Mouse (Mus musculus) left cerebral cortex, adult 2 months (tissue): ENCODE measurements around the gene Gm17581. TPM values are rescaled to one million over a fixed set of nuclear protein-coding genes. Genes with fewer than 3 reads are reported as not detected.

Experiments used
- DNase-seq, 2 experiments: peaks; one replicate each; pipeline ENCODE4 v3.0.0; 2021 to 2022; ENCODE audit warnings: low spot score in 2 of 2, mixed read lengths in 1 of 2; ENCODE audit errors: extremely low spot score in 1 of 2
- H3K27ac ChIP-seq: fragments of 200-600 bp; 2 replicates; pipeline ENCODE4 v1.8.1; 2022
- H3K4me3 ChIP-seq: fragments of 200-600 bp; 2 replicates; pipeline ENCODE4 v1.8.1; 2022
- CTCF ChIP-seq: fragments of 200-600 bp; IDR thresholded peaks from 2 replicates; pipeline ENCODE4 v1.8.1; 2022; ENCODE audit warnings: antibody characterized with exemption, mild to moderate bottlenecking, moderate library complexity
- intact Hi-C: fragments of 180-260 bp; cut with DNase I; formaldehyde crosslinking; loops from one replicate; pipeline ENCODE4 v1.15.1; 2025
- total RNA-seq, 2 experiments: library from RNA; stranded (reverse); gene quantifications; 2 replicates each; pipeline ENCODE4 v1.2.3; 2021

The Gm17581 gene
- total RNA-seq, 2 experiments from 2014 or later, result not detected

GRCm38 (mm10) chr2:155764679-155765418 lies 29.2 kb upstream of the Gm17581 start:
- Histone ChIP-seq H3K4me3 (no peak overlapping the region), H3K27ac (no peak overlapping the region)
- intact Hi-C loops, result loop anchor here (2.0 to 5.0 kb wide), 3 partner anchors 68 to 248 kb away; partner anchors contain the start of genes Acss2 and Ggt7
- DNase-seq, result peak; percentile 66 to 72
- peak; percentile 76 for TF ChIP-seq CTCF

GRCm38 (mm10) chr2:155756855-155757566 lies 21.3 kb upstream of the Gm17581 start:
- Histone ChIP-seq H3K27ac (no peak overlapping the region), H3K4me3 (no peak overlapping the region)
- DNase-seq, result no peak
- TF ChIP-seq CTCF, result peak; percentile 33
- intact Hi-C loops, result no loop called here

GRCm38 (mm10) chr2:155755746-155756145 lies 20.1 kb upstream of the Gm17581 start:
- DNase-seq, result no peak
- Histone ChIP-seq H3K27ac (no peak overlapping the region), H3K4me3 (no peak overlapping the region)
- peak; percentile 49 for TF ChIP-seq CTCF
- intact Hi-C loops, result no loop called here

- TF ChIP-seq CTCF, result no peak
- Histone ChIP-seq H3K4me3 (peak within 1 kb of the TSS; percentile 42), H3K27ac (no peak within 1 kb of the TSS)
- DNase-seq, result no peak
- intact Hi-C loops, result no loop called here
These were observed 15.5 kb upstream of the Gm17581 start, which contains the start of gene Procr for GRCm38 (mm10) chr2:155751014-155751786. Procr (plus strand) TSS chr2:155751117.

- no peak for TF ChIP-seq CTCF
- Histone ChIP-seq H3K27ac (no peak overlapping the region), H3K4me3 (no peak overlapping the region)
- intact Hi-C loops, result no loop called here
- DNase-seq, result no peak
These were observed 13.7 kb upstream of the Gm17581 start for GRCm38 (mm10) chr2:155749394-155749793.

- Histone ChIP-seq H3K4me3 (no peak overlapping the region), H3K27ac (no peak overlapping the region)
- DNase-seq, result no peak
- intact Hi-C loops, result no loop called here
- no peak for TF ChIP-seq CTCF
These were observed 9.8 kb upstream of the Gm17581 start for GRCm38 (mm10) chr2:155745487-155745886.

GRCm38 (mm10) chr2:155743351-155743750 lies 7.7 kb upstream of the Gm17581 start:
- no peak for DNase-seq
- no peak overlapping the region for H3K27ac ChIP-seq
- H3K4me3 ChIP-seq, result no peak overlapping the region
- intact Hi-C loops, result no loop called here
- TF ChIP-seq CTCF, result no peak

GRCm38 (mm10) chr2:155742931-155743337 lies 7.3 kb upstream of the Gm17581 start:
- Histone ChIP-seq H3K27ac (no peak overlapping the region), H3K4me3 (no peak overlapping the region)
- no peak for DNase-seq
- intact Hi-C loops, result no loop called here
- no peak for TF ChIP-seq CTCF

GRCm38 (mm10) chr2:155742211-155742610 lies 6.5 kb upstream of the Gm17581 start:
- Histone ChIP-seq H3K4me3 (no peak overlapping the region), H3K27ac (no peak overlapping the region)
- TF ChIP-seq CTCF, result no peak
- intact Hi-C loops, result no loop called here
- no peak for DNase-seq

- H3K4me3 ChIP-seq, result no peak overlapping the region
- no peak overlapping the region for H3K27ac ChIP-seq
- DNase-seq, result no peak
- intact Hi-C loops, result no loop called here
- TF ChIP-seq CTCF, result no peak
These were observed 2.1 kb upstream of the Gm17581 start for GRCm38 (mm10) chr2:155737803-155738202.

GRCm38 (mm10) chr2:155736936-155737335 lies 1.3 kb upstream of the Gm17581 start:
- DNase-seq, result no peak
- no peak for TF ChIP-seq CTCF
- intact Hi-C loops, result no loop called here
- Histone ChIP-seq H3K4me3 (no peak overlapping the region), H3K27ac (no peak overlapping the region)

GRCm38 (mm10) chr2:155735080-155735479 lies 586 bp downstream of the Gm17581 start:
- TF ChIP-seq CTCF, result no peak
- intact Hi-C loops, result no loop called here

More at GRCm38 (mm10) chr2:155735080-155735479, 586 bp downstream of the Gm17581 start:
- H3K27ac ChIP-seq, result no peak overlapping the region
- DNase-seq, result no peak
- H3K4me3 ChIP-seq, result no peak overlapping the region
